Mouse (Mus musculus) CH12.LX (cell line): Measurements from ENCODE around the gene Rab33a. TPM values are rescaled to one million over a fixed set of nuclear protein-coding genes. Genes with fewer than 3 reads are reported as not detected.

Experiments
- DNase-seq: peaks from one replicate; pipeline ENCODE4 v3.0.0-alpha.2; 2013; ENCODE audit errors: extremely low read depth
- H3K27ac ChIP-seq: 2 replicates; pipeline ENCODE4 v1.5.1; 2012; ENCODE audit warnings: low read depth, mild to moderate bottlenecking, control low read depth, moderate library complexity; ENCODE audit not compliant: insufficient read depth
- H3K27me3 ChIP-seq: replicated peaks from 2 replicates; pipeline ENCODE3; 2012; ENCODE audit warnings: inconsistent platforms
- H3K36me3 ChIP-seq, 2 experiments: replicated peaks in 1 of 2; 2 replicates each; pipeline versions ENCODE3 to v1.6.1; 2012; ENCODE audit warnings: inconsistent platforms in 1 of 2, low read length in 1 of 2, mild to moderate bottlenecking in 1 of 2, mixed read lengths in 1 of 2, moderate library complexity in 1 of 2; ENCODE audit not compliant: control insufficient read depth in 1 of 2, insufficient read depth in 1 of 2
- H3K4me1 ChIP-seq, 2 experiments: 2 replicates each; pipeline ENCODE4 v1.6.1; 2012; ENCODE audit warnings: inconsistent platforms in 1 of 2, moderate library complexity in 1 of 2; ENCODE audit not compliant: insufficient read depth in 2 of 2, control insufficient read depth in 1 of 2
- H3K4me2 ChIP-seq: 2 replicates; pipeline ENCODE4 v1.6.1; 2012; ENCODE audit warnings: low read depth, mild to moderate bottlenecking, control low read depth; ENCODE audit not compliant: poor library complexity, insufficient read depth, severe bottlenecking
- H3K4me3 ChIP-seq, 3 experiments: fragments of 150-350 bp in 1 of 3; sonication (generic) in 1 of 3; replicated peaks in 1 of 3; 2 replicates each; pipeline versions ENCODE3 to v1.5.1; 2011 to 2012; ENCODE audit warnings: low read depth in 2 of 3, low read length in 2 of 3, mild to moderate bottlenecking in 2 of 3, moderate library complexity in 2 of 3, control low read depth in 1 of 3, improper control_type of control experiment in 1 of 3, inconsistent platforms in 1 of 3, mixed read lengths in 1 of 3; ENCODE audit not compliant: poor library complexity in 1 of 3
- H3K79me2 ChIP-seq: replicated peaks from 2 replicates; pipeline ENCODE4 v1.6.1; 2012; ENCODE audit warnings: mild to moderate bottlenecking, moderate library complexity; ENCODE audit not compliant: control insufficient read depth, poor library complexity, insufficient read depth, severe bottlenecking; ENCODE audit errors: extremely low read depth
- H3K9ac ChIP-seq: 2 replicates; pipeline ENCODE4 v1.6.1; 2012; ENCODE audit warnings: low read depth, mild to moderate bottlenecking, control low read depth, moderate library complexity; ENCODE audit not compliant: insufficient read depth
- H3K9me3 ChIP-seq: replicated peaks from 2 replicates; pipeline ENCODE3; 2012; ENCODE audit warnings: low read length, inconsistent platforms, mixed read lengths
- BHLHE40 ChIP-seq: IDR thresholded peaks from 2 replicates; pipeline ENCODE4 v1.6.1; 2011; ENCODE audit warnings: mild to moderate bottlenecking, low read depth, low read length, improper control_type of control experiment
- CHD1 ChIP-seq: IDR thresholded peaks from 2 replicates; pipeline ENCODE4 v1.6.1; 2012; ENCODE audit warnings: low read depth, low read length, improper control_type of control experiment, inconsistent platforms
- CHD2 ChIP-seq: IDR thresholded peaks from 2 replicates; pipeline ENCODE4 v1.6.1; 2011; ENCODE audit warnings: low read length, improper control_type of control experiment
- E2F4 ChIP-seq: IDR thresholded peaks from 2 replicates; pipeline ENCODE4 v1.6.1; 2011; ENCODE audit warnings: low read depth, low read length, improper control_type of control experiment; ENCODE audit not compliant: insufficient replicate concordance
- EP300 ChIP-seq: IDR thresholded peaks from 2 replicates; pipeline ENCODE4 v1.6.1; 2011; ENCODE audit warnings: low read length, improper control_type of control experiment
- ETS1 ChIP-seq: conservative IDR thresholded peaks from 2 replicates; pipeline ENCODE4 v1.6.1; 2012; ENCODE audit warnings: low read depth, mild to moderate bottlenecking, inconsistent platforms, low read length, improper control_type of control experiment, moderate library complexity
- HCFC1 ChIP-seq: IDR thresholded peaks from 2 replicates; pipeline ENCODE4 v1.6.1; 2012; ENCODE audit warnings: low read depth, mild to moderate bottlenecking, inconsistent platforms, low read length, improper control_type of control experiment
- IRF4 ChIP-seq: IDR thresholded peaks from 2 replicates; pipeline ENCODE4 v1.6.1; 2014; ENCODE audit warnings: low read depth, mild to moderate bottlenecking, inconsistent platforms, low read length, improper control_type of control experiment
- JUND ChIP-seq: conservative IDR thresholded peaks from 2 replicates; pipeline ENCODE4 v1.6.1; 2011; ENCODE audit warnings: low read depth, low read length, improper control_type of control experiment
- KAT2A ChIP-seq: IDR thresholded peaks from 2 replicates; pipeline ENCODE4 v1.6.1; 2012; ENCODE audit warnings: low read length, improper control_type of control experiment, inconsistent platforms; ENCODE audit not compliant: insufficient replicate concordance
- MAFK ChIP-seq: IDR thresholded peaks from 2 replicates; pipeline ENCODE4 v1.6.1; 2011; ENCODE audit warnings: low read length, improper control_type of control experiment; ENCODE audit not compliant: insufficient replicate concordance
- MAZ ChIP-seq: IDR thresholded peaks from 2 replicates; pipeline ENCODE4 v1.6.1; 2012; ENCODE audit warnings: low read depth, mild to moderate bottlenecking, inconsistent platforms, low read length, improper control_type of control experiment, moderate library complexity
- MYC ChIP-seq: IDR thresholded peaks from 2 replicates; pipeline ENCODE4 v1.6.1; 2011; ENCODE audit warnings: low read depth, mild to moderate bottlenecking, improper control_type of control experiment, low read length
- NELFE ChIP-seq: IDR thresholded peaks from 2 replicates; pipeline ENCODE4 v1.6.1; 2011; ENCODE audit warnings: low read depth, low read length, improper control_type of control experiment
- POLR2A ChIP-seq: IDR thresholded peaks from 2 replicates; pipeline ENCODE4 v1.6.1; 2011; ENCODE audit warnings: low read depth, mild to moderate bottlenecking, improper control_type of control experiment, low read length
- RCOR1 ChIP-seq: conservative IDR thresholded peaks from 2 replicates; pipeline ENCODE4 v1.6.1; 2012; ENCODE audit warnings: low read depth, mild to moderate bottlenecking, inconsistent platforms, low read length, improper control_type of control experiment
- TCF12 ChIP-seq: IDR thresholded peaks from 2 replicates; pipeline ENCODE4 v1.6.1; 2014; ENCODE audit warnings: low read depth, mild to moderate bottlenecking, inconsistent platforms, low read length, improper control_type of control experiment
- USF1 ChIP-seq: IDR thresholded peaks from 2 replicates; pipeline ENCODE4 v1.6.1; 2014; ENCODE audit warnings: low read depth, mild to moderate bottlenecking, inconsistent platforms, low read length, improper control_type of control experiment
- ZC3H11A ChIP-seq: IDR thresholded peaks from 2 replicates; pipeline ENCODE4 v1.6.1; 2012; ENCODE audit warnings: low read depth, mild to moderate bottlenecking, inconsistent platforms, low read length, improper control_type of control experiment
- ZMIZ1 ChIP-seq: IDR thresholded peaks from 2 replicates; pipeline ENCODE4 v1.6.1; 2012; ENCODE audit warnings: low read depth, mild to moderate bottlenecking, inconsistent platforms, low read length, improper control_type of control experiment
- ZNF384 ChIP-seq: IDR thresholded peaks from 2 replicates; pipeline ENCODE4 v1.6.1; 2012; ENCODE audit warnings: low read depth, low read length, improper control_type of control experiment, inconsistent platforms
- dilution Hi-C: fragments of 300-500 bp; cut with MboI; formaldehyde crosslinking; loops from 2 replicates; pipeline ENCODE4 v1.14.3; 2020; ENCODE audit warnings: low sequenced_read_pairs; ENCODE audit not compliant: extremely low pct_unique_long_range_greater_than_20kb, extremely low pct_ligation_motif_present
- in situ Hi-C: fragments of 300-500 bp; cut with MboI; formaldehyde crosslinking; loops from 3 replicates; pipeline ENCODE4 v1.14.3; 2019; ENCODE audit warnings: low sequenced_read_pairs, low pct_ligation_motif_present, low pct_unique_long_range_greater_than_20kb, mixed read lengths
- polyA plus RNA-seq: library from polyadenylated mRNA; unstranded; fragments of >175 nt; gene quantifications from 2 replicates; pipeline ENCODE4 v1.2.1, GENCODE M21; 2012; ENCODE audit warnings: low read depth; ENCODE audit not compliant: insufficient read length
- total RNA-seq, 2 experiments: library from RNA; depleted of rRNA; stranded (reverse); fragments of 300-350 nt in 1 of 2; fragments of >200 nt in 1 of 2; gene quantifications; 2 replicates each; pipeline ENCODE4 v1.2.3; 2012 to 2014

Rab33a gene
- total and polyA plus RNA-seq, 3 experiments: 0.13 TPM; not detected in 2

- no peak overlapping the region for H3K27ac ChIP-seq
- H3K9ac ChIP-seq: no peak overlapping the region
- H3K36me3 ChIP-seq: no peaks in the 10 kb centered on the region
- no peaks in the 10 kb centered on the region for H3K27me3 ChIP-seq
- no peaks in the 10 kb centered on the region for H3K9me3 ChIP-seq
- peaks cover 0 to 21% of the 10 kb centered on the region in 2 experiments; a peak in 3 of 4 replicates for H3K4me1 ChIP-seq
- H3K4me3 ChIP-seq: no peak overlapping the region
- TF ChIP-seq ZMIZ1: no peak
- no peak for TF ChIP-seq MAFK
- TF ChIP-seq BHLHE40: no peak
- no peak for TF ChIP-seq POLR2A
- TF ChIP-seq CHD1: no peak
- no peak for TF ChIP-seq ZC3H11A
- no peak for TF ChIP-seq E2F4
- TF ChIP-seq TCF12: no peak
- TF ChIP-seq MYC: no peak
- no peak for TF ChIP-seq RCOR1
- TF ChIP-seq ETS1: no peak
- no peak for TF ChIP-seq HCFC1
- peak; percentile 29 for DNase-seq
- in situ Hi-C loops (no loop called here), dilution Hi-C loops (no loop called here)
- no peaks in the 10 kb centered on the region for H3K79me2 ChIP-seq
- H3K4me2 ChIP-seq: no peak overlapping the region
Measured at GRCm38 (mm10) chrX:48523512-48523911, 4.4 kb downstream of the Rab33a start.

- no peak overlapping the region for H3K4me2 ChIP-seq
- no peak overlapping the region for H3K4me3 ChIP-seq
- H3K9me3 ChIP-seq: no peaks in the 10 kb centered on the region
- TF ChIP-seq JUND: no peak
- TF ChIP-seq HCFC1: no peak
- TF ChIP-seq CHD2: no peak
- no peak for TF ChIP-seq POLR2A
- TF ChIP-seq ZNF384: no peak
- TF ChIP-seq MAFK: no peak
- TF ChIP-seq CHD1: no peak
- TF ChIP-seq IRF4: no peak
- no peak for TF ChIP-seq KAT2A
- TF ChIP-seq MAZ: no peak
- TF ChIP-seq E2F4: no peak
- no peak for TF ChIP-seq MYC
- TF ChIP-seq EP300: no peak
- no peak for TF ChIP-seq USF1
- no peak for TF ChIP-seq NELFE
- no peak for TF ChIP-seq TCF12
- no peak for TF ChIP-seq ETS1
- no peaks in the 10 kb centered on the region for H3K79me2 ChIP-seq
- no peaks in the 10 kb centered on the region for H3K27me3 ChIP-seq
- H3K27ac ChIP-seq: no peak overlapping the region
- no peak for DNase-seq
- dilution Hi-C loops: no loop called here
- H3K4me1 ChIP-seq: peaks cover 0 to 21% of the 10 kb centered on the region in 2 experiments; a peak in 2 of 4 replicates
- in situ Hi-C loops: no loop called here
- H3K36me3 ChIP-seq: no peaks in the 10 kb centered on the region
- H3K9ac ChIP-seq: no peak overlapping the region
Measured at GRCm38 (mm10) chrX:48525332-48525731, 6.2 kb downstream of the Rab33a start.
